Mouse (Mus musculus): ENCODE results near the gene Nosip.
"Not testable (repeated sequence)": the region's sequence is repeated elsewhere in the genome, so short reads cannot be mapped to it uniquely, and the experiment has no call there.

The Nosip gene

GRCm38 (mm10) chr7:45090251-45090977 is 28.2 kb downstream of the Nosip start:
- no peak for DNase-seq (ENCODE audit: low read depth, low spot score)

DNA sequence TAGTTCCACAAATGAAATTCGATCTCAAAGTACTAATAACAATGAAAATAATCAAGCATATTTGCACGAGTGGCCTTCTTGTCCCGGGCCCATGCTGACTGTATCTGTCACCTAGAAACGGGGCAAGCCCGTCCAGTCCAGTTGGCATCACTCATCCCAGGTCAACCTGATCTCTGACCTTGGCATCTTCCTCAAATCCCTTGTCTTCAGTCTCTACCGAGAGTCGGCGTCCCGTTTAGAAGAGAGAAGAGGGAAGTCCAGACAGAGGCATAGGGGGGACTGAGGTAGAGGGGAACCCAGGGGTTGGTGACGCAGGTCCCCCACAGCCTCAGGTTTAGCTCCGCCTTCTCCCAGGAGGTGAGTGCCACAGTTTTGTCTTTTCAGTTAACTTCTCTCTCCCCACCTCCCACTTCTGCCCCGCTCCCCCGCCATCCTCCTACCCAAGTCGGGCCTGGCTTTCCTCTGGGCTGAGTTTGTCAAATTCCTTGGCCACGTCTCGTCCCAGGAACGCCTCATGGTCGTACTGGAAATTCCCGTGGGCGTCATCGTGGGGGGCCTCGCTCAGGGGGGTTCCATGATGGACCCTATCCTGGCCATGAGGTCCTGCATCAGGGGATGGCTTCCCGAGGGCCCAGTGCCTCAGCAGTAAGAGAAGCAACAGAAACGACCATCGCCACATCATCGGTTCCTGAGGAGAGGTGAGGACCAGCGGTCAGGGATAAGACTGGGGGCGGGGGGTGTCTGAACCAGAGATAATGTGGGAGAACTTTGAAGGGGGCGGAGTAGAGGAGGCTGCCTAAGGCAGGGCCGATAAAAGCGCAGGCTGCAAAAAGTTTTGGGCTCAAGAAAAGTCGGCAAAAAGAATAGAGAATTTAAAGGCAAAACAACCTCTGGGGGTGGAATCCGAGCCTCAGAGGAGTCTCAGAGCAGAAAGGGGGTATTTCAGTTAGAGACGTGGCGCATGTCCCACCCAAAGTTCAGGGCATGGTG is 29.1 kb downstream of the Nosip start:
- no peak for DNase-seq (ENCODE audit: low read depth, low spot score)

DNA sequence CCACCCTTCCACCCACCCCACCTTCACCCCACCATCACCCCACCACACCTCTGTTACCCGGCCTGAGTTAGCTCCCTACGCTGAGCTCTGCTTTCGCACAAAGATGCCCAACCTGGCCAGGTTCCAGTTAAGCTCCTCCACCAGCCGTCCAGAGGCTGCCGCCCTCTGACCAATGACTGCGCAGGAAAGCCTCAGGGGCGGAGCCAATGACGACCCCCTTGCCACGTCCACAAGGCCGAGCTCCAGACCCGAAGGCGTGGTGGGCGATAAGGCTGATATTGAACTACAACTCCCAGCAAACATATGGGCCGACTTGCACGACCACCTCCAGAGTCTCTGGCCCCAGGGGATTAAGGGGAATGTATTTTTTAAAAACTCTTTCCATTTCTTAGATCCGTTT is 29.8 kb downstream of the Nosip start, which contains the start of gene Rcn3:
Rcn3 (minus strand) TSS at position 174 of the 400 bp plus-strand sequence.
- DNase-seq (ENCODE audit: low read depth, low spot score), result no peak

DNA sequence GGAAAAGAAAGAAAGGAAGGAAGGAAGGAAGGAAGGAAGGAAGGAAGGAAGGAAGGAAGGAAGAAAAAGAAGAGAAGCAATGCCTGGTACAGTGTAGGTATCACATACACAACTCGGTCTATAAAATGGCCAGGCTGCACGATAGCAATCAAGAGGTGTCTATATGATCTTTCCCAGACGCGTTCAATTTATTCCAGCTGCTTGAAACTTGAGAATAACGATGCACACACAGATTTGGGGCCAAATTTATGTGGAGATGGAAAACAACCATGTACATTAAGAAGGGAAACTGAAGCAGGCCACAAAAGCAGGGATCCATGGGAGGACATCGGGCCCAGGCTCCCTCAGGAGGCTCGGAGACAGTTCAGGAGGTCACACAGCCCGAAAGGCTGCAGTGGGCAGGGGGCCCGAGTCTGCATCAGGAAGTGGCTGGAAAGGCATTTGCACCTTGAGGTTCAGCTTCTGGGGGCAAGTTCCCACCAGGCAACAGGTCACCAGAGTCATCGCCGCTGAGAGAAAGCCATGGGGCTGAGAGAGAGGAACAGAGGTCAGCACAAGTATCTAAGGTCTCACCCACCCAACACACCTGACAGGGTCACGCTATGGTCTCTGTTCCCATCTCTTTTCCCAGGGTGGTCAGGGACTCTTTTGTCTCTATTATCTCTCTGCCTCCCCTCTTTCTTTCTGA is 30.7 kb downstream of the Nosip start:
- no peak for DNase-seq (ENCODE audit: low read depth, low spot score)

DNA sequence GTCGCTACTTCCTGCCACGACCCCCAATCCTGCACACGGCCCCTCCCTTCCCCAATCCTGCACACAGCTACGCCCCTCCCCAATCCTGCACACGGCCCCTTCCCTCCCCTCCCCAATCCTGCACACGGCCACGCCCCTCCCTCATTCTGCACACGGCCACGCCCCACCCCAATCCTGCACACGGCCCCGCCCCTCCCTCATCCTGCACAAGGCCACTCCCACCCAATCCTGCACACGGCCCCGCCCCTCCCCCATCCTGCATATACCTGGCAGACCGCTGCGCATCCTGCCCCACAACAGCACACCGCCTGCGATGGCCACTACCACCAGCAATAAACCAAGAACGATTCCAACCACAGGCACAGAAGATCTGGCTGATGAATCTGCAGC is 31.3 kb downstream of the Nosip start:
- DNase-seq (ENCODE audit: low read depth, low spot score), result no peak

GRCm38 (mm10) chr7:45094121-45094520 is 31.9 kb downstream of the Nosip start:
- DNase-seq (ENCODE audit: low read depth, low spot score), result no peak

DNA sequence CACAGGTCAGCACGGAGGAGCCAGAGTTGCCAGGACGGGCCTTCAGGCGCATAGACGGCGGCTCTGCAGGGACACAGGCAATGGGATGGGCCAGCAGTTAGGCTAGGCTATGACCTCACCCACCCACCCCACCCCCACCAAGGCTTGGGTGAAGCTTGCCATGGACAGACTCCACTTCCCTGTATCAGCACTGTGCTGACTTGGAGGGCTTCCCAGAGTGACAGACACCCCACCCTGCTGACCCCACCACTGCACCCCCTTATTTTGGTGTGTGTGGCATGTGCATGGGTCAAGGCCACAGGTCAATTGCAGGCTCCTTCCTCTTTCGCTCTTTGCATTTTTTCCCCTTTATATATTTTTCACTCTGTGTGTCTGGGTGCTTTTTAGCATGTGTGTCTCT is 33.1 kb downstream of the Nosip start:
- DNase-seq (ENCODE audit: low read depth, low spot score), result no peak

GRCm38 (mm10) chr7:45095965-45096364 is 33.7 kb downstream of the Nosip start:
- not testable (repeated sequence) for DNase-seq (ENCODE audit: low read depth, low spot score)

GRCm38 (mm10) chr7:45097479-45097878 is 35.2 kb downstream of the Nosip start:
- DNase-seq (ENCODE audit: low read depth, low spot score), result no peak

DNA sequence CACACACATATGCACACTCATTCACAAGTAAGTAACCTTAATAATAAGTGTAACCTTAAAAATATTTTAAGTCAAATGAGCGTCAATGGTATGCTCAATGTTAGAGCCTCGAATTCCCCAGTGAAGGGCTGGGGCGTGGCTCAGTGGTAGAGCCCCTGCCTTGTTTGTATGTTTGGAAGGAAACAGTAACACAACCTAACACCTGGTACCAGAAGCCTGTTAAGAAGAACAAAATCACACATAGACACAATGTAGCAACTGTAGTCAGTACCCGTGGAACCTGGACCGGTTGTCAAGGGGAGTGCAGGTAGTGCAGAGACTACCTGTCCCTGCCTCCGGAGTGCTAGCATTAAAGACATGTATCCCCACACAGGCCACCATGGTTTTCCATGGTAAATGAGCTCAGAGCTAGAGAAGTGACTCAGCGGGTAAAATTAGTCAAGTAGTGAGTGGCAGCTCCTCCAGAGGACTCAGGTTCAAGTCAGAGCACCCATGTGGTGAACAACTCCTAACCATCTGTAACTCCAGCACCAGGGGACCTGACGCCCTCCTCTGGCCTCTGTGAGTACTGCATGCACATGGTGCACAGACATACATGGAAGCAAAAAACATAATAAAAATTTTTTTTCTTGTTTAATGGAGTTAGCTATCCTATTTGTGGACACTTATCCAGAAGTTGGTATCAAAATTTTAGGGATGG is 36.5 kb downstream of the Nosip start:
- DNase-seq (ENCODE audit: low read depth, low spot score), result no peak

DNA sequence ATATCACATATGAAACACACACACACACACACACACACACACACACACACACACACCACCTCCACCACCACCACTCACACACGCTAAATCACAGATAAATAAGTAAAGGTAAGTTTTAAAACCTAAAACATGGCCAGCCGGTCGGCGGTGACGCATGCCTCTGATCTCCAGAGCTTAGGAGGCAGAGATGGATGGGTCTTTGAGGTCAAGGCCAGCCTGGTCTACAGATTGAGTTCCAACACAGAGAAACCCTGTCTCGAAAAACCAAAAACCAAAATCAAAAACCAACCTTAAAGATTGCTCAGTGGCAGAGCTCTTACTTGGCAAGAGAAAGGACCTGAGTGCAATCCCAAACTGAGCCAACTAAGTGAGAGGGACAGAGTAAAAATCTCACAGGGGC is 37.8 kb downstream of the Nosip start:
- no peak for DNase-seq (ENCODE audit: low read depth, low spot score)

DNA sequence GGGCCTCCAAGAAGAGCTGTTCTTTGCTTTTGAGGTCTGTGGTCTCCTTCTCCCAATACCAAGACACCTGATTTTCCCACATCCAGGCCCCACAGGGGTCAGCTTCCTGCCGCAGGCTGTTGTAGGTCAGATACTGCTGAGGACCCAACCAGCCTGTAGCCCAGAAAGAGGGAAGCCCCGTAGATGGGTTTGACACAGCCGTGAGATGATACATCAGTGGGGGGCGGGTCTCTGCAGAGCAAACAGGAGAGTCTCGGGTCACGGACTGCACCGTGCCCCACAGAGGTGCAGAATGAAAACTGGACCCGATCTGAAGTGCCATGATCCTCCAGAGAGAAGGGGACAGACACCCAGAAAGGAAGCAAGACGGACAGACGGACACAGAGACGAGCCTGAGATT is 40.2 kb downstream of the Nosip start:
- DNase-seq (ENCODE audit: low read depth, low spot score), result no peak

- DNase-seq (ENCODE audit: low read depth, low spot score), result no peak
Observed at GRCm38 (mm10) chr7:45102940-45103585, 40.8 kb downstream of the Nosip start.

- DNase-seq (ENCODE audit: low read depth, low spot score), result no peak
Observed at GRCm38 (mm10) chr7:45103652-45104180, 41.5 kb downstream of the Nosip start, which contains the start of gene Fcgrt. Fcgrt (minus strand) TSS chr7:45103851.

GRCm38 (mm10) chr7:45104941-45105340 is 42.7 kb downstream of the Nosip start:
- no peak for DNase-seq (ENCODE audit: low read depth, low spot score)

- no peak for DNase-seq (ENCODE audit: low read depth, low spot score)
Observed at GRCm38 (mm10) chr7:45105491-45105890, 43.3 kb downstream of the Nosip start.

DNA sequence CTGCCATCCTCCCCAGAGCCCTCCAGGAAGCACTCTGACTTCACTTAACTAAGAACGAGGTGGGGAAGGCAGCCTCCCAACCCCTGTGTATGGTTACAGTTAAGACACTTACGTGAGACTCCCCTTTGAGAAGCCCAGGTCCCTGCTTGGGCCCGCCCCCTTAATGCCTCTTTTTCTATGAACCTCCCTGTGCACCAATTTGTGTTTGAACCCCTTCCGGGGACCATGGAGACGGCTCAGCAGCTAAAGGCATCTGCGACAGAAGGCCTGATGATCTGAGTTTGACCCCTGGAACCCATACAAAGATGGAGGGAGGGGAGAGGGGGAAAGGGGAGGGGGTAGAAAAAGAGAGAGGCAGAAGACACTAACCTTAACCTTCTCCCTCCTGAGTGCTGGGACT is 44.2 kb downstream of the Nosip start:
- DNase-seq (ENCODE audit: low read depth, low spot score), result no peak

- DNase-seq (ENCODE audit: low read depth, low spot score), result no peak
Observed at GRCm38 (mm10) chr7:45107052-45107645, 44.9 kb downstream of the Nosip start.

DNA sequence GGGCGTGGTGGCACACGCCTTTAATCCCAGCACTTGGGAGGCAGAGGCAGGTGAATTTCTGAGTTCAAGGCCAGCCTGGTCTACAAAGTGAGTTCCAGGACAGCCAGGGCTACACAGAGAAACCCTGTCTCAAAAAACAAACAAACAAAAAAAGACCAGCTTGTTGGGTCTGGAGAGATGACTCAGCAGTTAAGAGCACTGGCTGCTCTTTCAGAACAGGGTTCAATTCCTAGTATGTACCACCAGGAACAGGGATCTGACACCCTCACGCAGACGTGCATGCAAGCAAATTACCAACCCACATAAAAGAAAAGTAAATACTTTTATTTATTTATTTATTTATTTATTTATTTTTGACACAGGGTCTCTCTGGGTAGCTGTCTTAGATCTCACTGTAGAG is 47.9 kb downstream of the Nosip start:
- not testable (repeated sequence) for DNase-seq (ENCODE audit: low read depth, low spot score)

DNA sequence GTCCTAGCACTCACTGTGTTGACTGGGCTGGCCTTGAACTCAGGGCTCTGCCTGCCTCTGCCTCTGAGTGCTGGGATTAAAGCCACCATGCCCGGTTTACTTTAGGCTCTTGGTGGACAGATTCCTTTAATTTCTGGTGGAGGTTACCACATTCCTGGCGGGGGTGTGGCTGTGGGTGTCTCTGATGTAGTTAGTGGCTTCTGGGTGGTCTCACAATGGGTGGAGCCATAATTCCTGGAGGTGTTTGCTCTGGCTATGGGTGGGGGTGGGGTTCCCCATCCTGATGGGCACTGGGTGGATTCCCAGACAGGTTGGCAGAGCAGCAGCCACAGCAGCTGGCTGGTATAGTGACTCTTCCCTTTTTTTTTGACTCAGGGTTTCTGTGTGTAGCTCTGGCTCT is 49.7 kb downstream of the Nosip start:
- DNase-seq (ENCODE audit: low read depth, low spot score), result no peak
